Mouse (Mus musculus) embryo, embryonic 9.5 days (tissue): ENCODE data around the gene Sync.

Experiments
- DNase-seq: peaks from one replicate; pipeline ENCODE4 v3.0.0-alpha.2; 2017; ENCODE audit errors: extremely low spot score

Gene Sync

GRCm38 (mm10) chr4:129261196-129261595 lies 26.2 kb upstream of the Sync start, which contains the start of gene C77080:
C77080 (minus strand) TSS chr4:129261404.
- DNase-seq: no peak

DNA sequence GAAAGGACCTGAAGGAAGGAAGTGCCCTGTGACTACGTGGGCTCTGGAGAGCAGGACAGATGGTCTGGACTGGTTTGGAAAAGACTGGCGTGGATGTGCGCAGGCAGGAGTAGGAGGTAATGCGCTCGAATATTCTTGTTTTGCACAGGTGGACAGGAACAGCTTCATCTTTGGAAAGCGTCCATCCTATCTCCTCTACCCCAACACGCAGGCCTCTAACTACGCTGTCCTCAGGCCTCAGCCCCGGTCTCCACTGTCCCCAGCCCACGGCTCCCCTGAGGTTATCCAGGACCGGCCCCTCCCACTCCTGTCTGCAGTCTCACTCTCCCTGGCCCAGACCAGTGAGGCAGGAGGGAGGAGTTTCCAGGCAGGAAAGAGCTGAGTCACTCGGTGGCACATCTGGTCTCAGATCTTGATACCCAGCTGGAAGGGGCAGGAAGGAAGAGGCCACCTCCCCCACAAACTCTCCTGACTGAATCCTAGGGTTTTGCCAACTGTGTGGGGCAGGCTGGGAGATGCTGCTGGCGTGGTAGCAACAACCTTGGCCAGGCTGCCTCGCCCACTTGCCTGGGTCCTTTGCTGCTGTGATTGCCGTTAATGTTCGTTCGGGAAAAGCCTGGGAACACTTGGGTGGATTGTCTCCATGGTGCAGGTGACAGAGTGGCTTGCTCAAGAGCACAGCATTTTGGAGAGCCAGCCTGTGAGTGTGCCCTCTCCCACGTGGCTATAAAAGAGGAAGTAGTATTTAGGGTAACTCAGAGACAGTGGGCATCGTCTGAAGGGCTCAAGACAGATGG lies 24.0 kb upstream of the Sync start:
- peak; percentile 59 for DNase-seq

GRCm38 (mm10) chr4:129266191-129266590 lies 21.2 kb upstream of the Sync start:
- DNase-seq: no peak

- no peak for DNase-seq
Observed at GRCm38 (mm10) chr4:129266821-129267220, 20.6 kb upstream of the Sync start.

DNA sequence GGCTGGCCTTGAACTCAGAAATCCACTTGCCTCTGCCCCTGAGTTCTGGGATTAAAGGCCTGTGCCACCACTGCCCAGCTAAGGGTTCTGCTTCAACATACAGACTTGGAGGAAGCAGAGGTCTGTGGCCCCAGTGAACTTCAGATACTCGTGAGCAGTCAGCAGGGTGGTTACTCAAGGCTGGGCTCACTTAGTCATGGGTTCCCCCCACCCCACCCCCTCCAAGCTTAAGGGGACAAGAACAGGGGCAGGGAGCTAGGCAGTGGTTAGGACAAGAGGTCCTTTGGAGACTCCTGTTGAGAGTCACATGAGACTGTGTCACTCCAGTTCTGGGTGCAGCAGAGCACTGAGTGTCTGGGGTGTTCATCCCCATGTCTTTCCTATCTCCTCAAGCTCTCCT lies 18.7 kb upstream of the Sync start:
- DNase-seq: no peak

DNA sequence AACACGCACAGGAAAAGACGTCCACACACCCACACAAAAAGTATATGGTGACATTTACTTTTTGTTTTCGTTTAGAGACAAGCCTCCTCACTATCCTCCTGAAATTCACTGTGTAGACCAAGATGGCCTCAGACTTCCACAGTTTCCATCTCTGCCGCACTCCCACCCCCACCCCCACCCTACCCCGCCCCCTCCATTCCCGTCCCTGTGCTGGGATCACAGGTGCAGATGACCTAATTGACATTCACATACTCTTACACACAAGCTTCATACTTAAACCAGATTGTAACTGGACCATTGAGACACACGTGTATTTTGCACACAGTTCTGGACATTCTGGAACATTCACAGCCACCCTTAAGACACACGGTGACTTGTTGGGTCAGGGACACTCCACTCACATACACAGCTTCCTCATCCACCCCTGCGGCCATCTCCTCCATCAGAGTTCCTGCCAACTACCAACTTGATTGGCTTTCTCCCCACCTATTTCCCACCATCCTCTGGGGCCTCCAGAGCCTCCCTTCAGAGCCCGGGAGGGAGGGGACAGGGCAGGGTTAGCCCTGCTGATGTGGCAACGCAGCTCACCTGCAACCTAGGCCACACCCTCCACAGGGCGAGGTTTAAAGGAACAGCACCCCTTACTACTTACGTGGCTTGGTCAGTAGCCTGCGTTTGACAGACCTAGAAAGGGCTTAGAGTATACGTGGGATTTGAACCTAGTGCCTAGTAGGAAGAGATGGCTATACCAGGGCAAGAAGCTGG lies 15.2 kb upstream of the Sync start:
- no peak for DNase-seq

DNA sequence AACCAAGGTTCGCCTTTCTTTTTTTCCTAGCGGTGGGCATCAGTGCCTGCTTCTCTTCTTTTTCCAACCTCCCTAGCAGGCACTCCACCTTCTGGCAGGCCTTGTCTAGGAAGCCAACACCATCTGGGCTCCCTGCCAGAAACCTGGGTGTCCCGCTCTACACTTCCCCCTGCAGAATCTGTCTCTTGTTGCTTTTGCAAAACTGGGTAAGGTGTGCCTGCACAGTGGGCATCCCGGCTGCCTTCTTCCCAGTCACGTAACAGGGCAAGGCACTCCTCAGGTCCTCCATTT lies 14.7 kb upstream of the Sync start:
- no peak for DNase-seq

DNA sequence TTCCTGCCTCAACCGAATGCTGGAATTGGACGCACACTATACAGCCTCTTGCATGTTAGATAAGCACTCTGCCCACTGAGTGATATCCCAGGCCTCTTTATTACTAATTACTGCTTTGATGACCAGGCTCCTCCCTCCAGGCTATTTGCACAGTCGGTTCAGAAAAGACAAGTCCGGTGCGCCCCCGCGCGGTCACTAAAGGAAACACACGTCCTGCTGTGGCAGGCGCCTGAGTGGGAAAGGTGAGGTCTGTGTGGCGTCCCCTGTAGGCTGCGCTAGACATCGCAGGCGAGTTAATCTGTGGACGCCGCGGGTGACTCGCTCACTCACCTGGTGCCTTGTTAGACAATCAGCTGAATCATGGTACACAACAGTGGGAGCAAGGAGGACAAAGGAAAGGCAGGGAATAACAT lies 11.0 kb upstream of the Sync start:
- peak; percentile 92 for DNase-seq

GRCm38 (mm10) chr4:129282786-129283185 lies 4.6 kb upstream of the Sync start:
- no peak for DNase-seq

GRCm38 (mm10) chr4:129283226-129283625 lies 4.2 kb upstream of the Sync start:
- DNase-seq: no peak

DNA sequence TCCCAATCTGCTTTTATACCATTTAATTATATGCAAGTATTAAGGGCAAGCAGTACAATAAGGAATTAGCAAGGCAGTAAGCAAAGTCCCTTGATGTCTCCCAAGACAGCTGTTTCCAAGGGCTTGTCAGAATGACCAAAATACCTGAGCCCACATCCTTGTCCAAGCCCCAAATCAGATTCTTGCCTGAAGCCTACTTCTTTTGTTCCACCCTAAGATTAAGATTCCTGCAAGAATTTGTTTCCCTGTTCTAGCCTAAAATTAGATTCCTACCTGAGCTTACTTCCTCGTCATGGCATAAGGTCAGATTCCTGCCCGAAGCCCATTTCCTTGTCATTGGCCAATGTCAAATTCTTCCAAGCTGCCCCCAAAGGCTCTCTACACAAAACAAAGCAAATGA lies 2.7 kb upstream of the Sync start:
- DNase-seq: no peak

DNA sequence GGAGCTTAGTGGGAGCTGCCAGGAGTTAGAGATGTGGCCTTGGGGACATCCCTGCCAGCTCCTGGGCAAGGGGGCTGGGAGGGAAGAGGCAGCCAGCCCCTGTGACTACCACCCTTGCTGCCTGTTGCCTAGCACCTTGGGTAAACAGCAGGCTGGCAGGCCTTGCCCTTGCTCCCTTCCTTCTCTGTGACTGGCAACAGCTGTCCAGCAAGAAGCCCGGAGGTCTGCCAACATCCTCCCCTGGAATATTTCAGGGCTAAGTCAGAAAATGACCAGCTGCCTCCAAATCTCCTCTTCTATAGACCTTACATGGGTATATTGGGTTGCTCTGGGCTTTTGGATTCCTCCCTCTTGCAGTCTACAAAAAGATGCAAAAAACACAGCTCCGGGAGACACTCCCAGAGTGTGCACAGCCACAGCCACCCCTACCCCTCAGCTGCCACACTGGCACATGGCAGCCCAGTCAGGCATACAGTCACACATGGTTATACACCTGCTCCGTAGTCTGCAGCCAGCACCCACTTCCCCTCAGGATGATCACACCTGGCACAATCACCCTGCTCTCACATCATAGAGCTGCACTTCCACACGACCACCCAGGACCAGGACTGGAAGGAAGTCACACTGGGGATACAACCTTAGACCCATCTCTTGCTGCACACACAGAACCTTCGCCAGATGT lies 1.3 kb upstream of the Sync start:
- DNase-seq: no peak

GRCm38 (mm10) chr4:129286683-129287471 lies 540 bp upstream of the Sync start:
- no peak for DNase-seq

- DNase-seq: no peak
Observed at GRCm38 (mm10) chr4:129288067-129288466, 650 bp downstream of the Sync start.

- no peak for DNase-seq
Observed at GRCm38 (mm10) chr4:129289671-129290070, 2.3 kb downstream of the Sync start.

DNA sequence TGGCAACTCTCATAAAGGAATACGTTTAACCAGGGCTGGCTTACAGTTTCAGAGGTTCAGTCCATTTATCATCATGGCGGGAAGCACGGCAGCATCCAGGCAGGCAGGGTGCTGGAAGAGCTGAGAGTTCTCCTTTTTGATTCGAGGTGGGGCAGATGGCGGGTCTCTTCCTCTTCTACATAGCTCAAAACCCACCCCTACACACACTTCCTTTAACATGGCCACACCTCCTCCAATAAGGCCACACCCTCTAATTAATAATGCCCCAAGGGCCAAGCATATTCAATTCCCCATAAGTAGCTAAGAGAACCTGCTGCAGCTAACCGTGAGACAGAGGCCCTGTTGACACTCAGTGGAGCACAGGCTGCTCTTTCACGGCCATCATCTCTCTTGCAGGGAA lies 5.4 kb downstream of the Sync start:
- no peak for DNase-seq

GRCm38 (mm10) chr4:129293702-129294101 lies 6.3 kb downstream of the Sync start:
- DNase-seq: peak; percentile 33

- no peak for DNase-seq
Observed at GRCm38 (mm10) chr4:129295188-129295587, 7.8 kb downstream of the Sync start.

DNA sequence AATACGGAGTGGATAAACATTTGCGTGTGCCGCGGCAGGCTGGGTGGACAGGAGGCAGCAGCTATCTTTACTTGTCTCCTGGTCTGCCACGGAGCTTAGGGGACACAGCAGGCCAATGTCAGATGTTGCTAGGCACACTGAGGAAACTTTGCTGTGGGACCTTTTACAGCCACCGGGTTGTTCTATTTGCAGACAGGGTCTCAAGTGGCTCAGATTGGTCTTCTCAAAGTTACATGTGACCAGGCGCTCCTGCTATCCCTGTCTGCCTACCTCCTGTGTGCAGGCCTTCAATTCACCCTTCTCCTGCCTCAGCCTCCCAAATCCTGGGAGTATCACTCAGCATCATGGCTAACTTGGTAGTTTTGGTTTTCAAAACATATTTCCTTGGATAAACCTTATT lies 8.6 kb downstream of the Sync start:
- no peak for DNase-seq

- DNase-seq: no peak
Observed at GRCm38 (mm10) chr4:129297724-129298123, 10.3 kb downstream of the Sync start.

- DNase-seq: no peak
Observed at GRCm38 (mm10) chr4:129299121-129299520, 11.7 kb downstream of the Sync start.

DNA sequence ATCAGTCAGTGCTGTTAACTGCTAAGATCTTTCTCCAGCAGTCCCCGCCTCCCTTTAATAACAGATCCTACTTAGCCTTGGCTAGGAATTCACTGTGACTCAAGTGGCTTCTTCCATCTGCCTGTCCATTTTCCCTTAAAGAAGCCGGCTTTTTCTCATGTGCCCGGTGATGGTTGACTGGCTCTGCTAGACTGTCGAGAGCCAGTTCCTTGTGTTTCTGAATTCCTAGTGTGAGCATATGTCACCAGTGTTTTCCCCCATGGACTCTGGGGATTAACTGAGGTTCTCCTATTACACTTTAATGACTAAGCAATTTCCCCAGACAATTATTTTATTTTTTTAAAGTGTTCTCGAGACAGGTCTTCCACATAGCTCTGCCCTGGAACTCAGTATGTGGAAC lies 16.0 kb downstream of the Sync start:
- DNase-seq: no peak
